ENCODE assay signal across 29 mouse cellular contexts in genomic region chr7:99995186-99995585, GRCm38 (mm10). TPM values are rescaled to one million over a fixed set of nuclear protein-coding genes. Genes with fewer than 3 reads are reported as not detected.
DNase-seq lines count a peak whose midpoint lies in the region; ATAC-seq and TF ChIP-seq lines count a peak whose summit lies in the region.
"Had no signal": no experiment of that assay in that cellular context is flagged by ENCODE, and none has a peak within 500 bp of the region (broad histone marks: within the 10 kb centered on the region; RNA-seq: fewer than 3 reads in every experiment).

No protein-coding gene starts in this region.

- 64% methylated on average over 7 of the region's 7 CpGs for WGBS in midbrain, postnatal 0 days

- peak in 1 of 2 experiments; percentile 52; a peak in 2 of 4 replicates for TF ChIP-seq EP300 in MEL (IDR thresholded peaks at IDR 0.05; ENCODE audit: low read depth in 1 of 2, low read length in 2 of 2)

- no peaks in the 10 kb centered on the region; the same call in 1 of the 2 replicates for H3K79me2 ChIP-seq in MEL (ENCODE audit: control insufficient read depth, insufficient read depth, low read length, poor library complexity)

- 0 out of 2 replicates have a peak, but pooled peaks have one; percentile 22 for ATAC-seq in common myeloid progenitor, adult 5-6 weeks (replicated peaks; ENCODE audit: low read depth, poor library complexity, severe bottlenecking)
- ATAC-seq in midbrain, postnatal 0 days (ENCODE audit: low FRiP score), result no peak
- ATAC-seq: activated CD4-positive, CD25-positive, alpha-beta regulatory T cell, adult 4 months; CD4-positive, CD25-positive, alpha-beta regulatory T cell, adult 4 months; Patski had no signal

- H3K4me2 ChIP-seq in midbrain, postnatal 0 days (ENCODE audit: low read depth, low read length, poor library complexity, severe bottlenecking), result no peak overlapping the region

- no peaks in the 10 kb centered on the region for H3K9me3 ChIP-seq in MEL (replicated peaks; ENCODE audit: insufficient read depth, low read length)
- H3K9me3 ChIP-seq in midbrain, postnatal 0 days (ENCODE audit: low read length), result no peaks in the 10 kb centered on the region
- H3K9me3 ChIP-seq: G1E had no signal

- no peak for TF ChIP-seq POLR2A in MEL (IDR thresholded peaks at IDR 0.05; ENCODE audit: control insufficient read depth in 1 of 2, insufficient read depth in 1 of 2, low read depth in 1 of 2, low read length in 2 of 2, poor library complexity in 1 of 2)

- peaks cover 0 to 26% of the 10 kb centered on the region in 2 experiments; a peak in 2 of 4 replicates for H3K36me3 ChIP-seq in MEL (ENCODE audit: control insufficient read depth in 1 of 2, insufficient read depth in 2 of 2, low read length in 2 of 2)
- H3K36me3 ChIP-seq in midbrain, postnatal 0 days (ENCODE audit: insufficient read depth, low read length), result no peaks in the 10 kb centered on the region
- H3K36me3 ChIP-seq: G1E had no signal

- TF ChIP-seq RAD21 in MEL (IDR thresholded peaks at IDR 0.05; ENCODE audit: low read depth, low read length), result no peak

- H3K4me3 ChIP-seq in MEL (ENCODE audit: control insufficient read depth in 1 of 2, insufficient read depth in 1 of 2, low read depth in 2 of 2, low read length in 2 of 2), result no peak overlapping the region
- H3K4me3 ChIP-seq in midbrain, postnatal 0 days (ENCODE audit: low read depth, low read length), result no peak overlapping the region

- H3K4me1 ChIP-seq in MEL (ENCODE audit: control insufficient read depth in 1 of 2, insufficient read depth in 2 of 2, low read length in 2 of 2), result peaks cover 5 to 42% of the 10 kb centered on the region in 2 experiments
- no peaks in the 10 kb centered on the region for H3K4me1 ChIP-seq in midbrain, postnatal 0 days (ENCODE audit: insufficient read depth, low read length)

- no peak overlapping the region for H3K27ac ChIP-seq in MEL (ENCODE audit: control insufficient read depth, low read depth, low read length)
- no peak overlapping the region for H3K27ac ChIP-seq in midbrain, postnatal 0 days (ENCODE audit: low read depth, low read length)

- no peaks in the 10 kb centered on the region for H3K27me3 ChIP-seq in MEL (ENCODE audit: control insufficient read depth in 1 of 2, insufficient read depth in 2 of 2, low read length in 2 of 2)
- no peaks in the 10 kb centered on the region for H3K27me3 ChIP-seq in midbrain, postnatal 0 days (ENCODE audit: insufficient read depth, low read length)
- H3K27me3 ChIP-seq: CH12.LX had no signal

- peak; percentile 85 for DNase-seq in 416B (ENCODE audit: low read depth)
- peak; percentile 77 for DNase-seq in MEL (ENCODE audit: low read depth, low spot score)
- DNase-seq in MEL-GATA-1-ER (ENCODE audit: extremely low read depth, low read depth), result peak; percentile 63
- no peak for DNase-seq in thymus, postnatal 25 days
- DNase-seq in embryo, embryonic 11 days, result no peak
- no peak for DNase-seq in midbrain, postnatal 0 days (ENCODE audit: low spot score)
- no peak for DNase-seq in adrenal gland, adult (ENCODE audit: inconsistent age in 2 of 2, low spot score in 1 of 2)
- DNase-seq: adrenal gland, adult 2 months; adrenal gland, adult 8-10 months; adrenal gland, postnatal 10 days; adrenal gland, postnatal 14 days; adrenal gland, postnatal 25 days; adrenal gland, postnatal 36 days; B cell, adult 2 months; cerebellum, adult 11 months; cerebellum, adult 11-12 months; cerebellum, adult 18-20 months; cerebellum, adult 2 months; cerebellum, adult 8-10 months; cerebellum, adult 9-10 months had no signal

- no peak overlapping the region for H3K9ac ChIP-seq in MEL (ENCODE audit: control insufficient read depth, low read depth, low read length, poor library complexity, severe bottlenecking)
- H3K9ac ChIP-seq in midbrain, postnatal 0 days (replicated peaks; ENCODE audit: low read length, poor library complexity, severe bottlenecking), result no peak overlapping the region

- TF ChIP-seq CTCF in MEL (IDR thresholded peaks at IDR 0.05 in 2 of 3, conservative IDR thresholded peaks at IDR 0.05 in 1 of 3; ENCODE audit: control insufficient read depth in 1 of 3, insufficient read depth in 1 of 3, low read depth in 2 of 3, low read length in 3 of 3, poor library complexity in 1 of 3, severe bottlenecking in 1 of 3), result no peak
- TF ChIP-seq CTCF in midbrain, postnatal 0 days (IDR thresholded peaks at IDR 0.05), result no peak

TF ChIP-seq in MEL, 35 proteins besides CTCF, POLR2A, EP300 and RAD21:
- no peak for TF ChIP-seq MEF2A (IDR thresholded peaks at IDR 0.05; ENCODE audit: extremely low read depth, insufficient replicate concordance, low read depth, low read length, poor library complexity, severe bottlenecking)
- no peak for TF ChIP-seq KAT2A (conservative IDR thresholded peaks at IDR 0.05; ENCODE audit: low read depth, low read length)
- no peak for TF ChIP-seq ZC3H11A (IDR thresholded peaks at IDR 0.05; ENCODE audit: low read depth, low read length)
- TF ChIP-seq CHD2 (IDR thresholded peaks at IDR 0.05; ENCODE audit: low read length), result no peak
- TF ChIP-seq POLR2AphosphoS5 (IDR thresholded peaks at IDR 0.05; ENCODE audit: borderline replicate concordance, low read depth, low read length), result no peak
- TF ChIP-seq HCFC1 (IDR thresholded peaks at IDR 0.05; ENCODE audit: low read depth, low read length), result no peak
- TF ChIP-seq BHLHE40 (IDR thresholded peaks at IDR 0.05; ENCODE audit: borderline replicate concordance, low read depth, low read length), result no peak
- no peak for TF ChIP-seq ZNF384 (IDR thresholded peaks at IDR 0.05; ENCODE audit: low read depth, low read length)
- TF ChIP-seq MAFK (IDR thresholded peaks at IDR 0.05; ENCODE audit: borderline replicate concordance, low read depth, low read length), result no peak
- TF ChIP-seq SMC3 (IDR thresholded peaks at IDR 0.05; ENCODE audit: low read depth, low read length), result no peak
- no peak for TF ChIP-seq MAX (IDR thresholded peaks at IDR 0.05; ENCODE audit: low read length)
- no peak for TF ChIP-seq POLR2AphosphoS2 (IDR thresholded peaks at IDR 0.05; ENCODE audit: low read length)
- peak; percentile 50 for TF ChIP-seq TAL1 (IDR thresholded peaks at IDR 0.05; ENCODE audit: low read length)
- peak; percentile 49; the same call in 1 of the 2 replicates for TF ChIP-seq NRF1 (IDR thresholded peaks at IDR 0.05; ENCODE audit: insufficient read depth, low read depth, low read length, poor library complexity, severe bottlenecking)
- no peak for TF ChIP-seq E2F4 (IDR thresholded peaks at IDR 0.05; ENCODE audit: borderline replicate concordance, low read depth, low read length)
- 0 out of 2 replicates have a peak, but pooled peaks have one; percentile 35 for TF ChIP-seq ELF1 (IDR thresholded peaks at IDR 0.05; ENCODE audit: low read depth, low read length)
- TF ChIP-seq RCOR1 (IDR thresholded peaks at IDR 0.05; ENCODE audit: low read depth, low read length), result peak; percentile 30; the same call in 1 of the 2 replicates
- no peak for TF ChIP-seq TBP (IDR thresholded peaks at IDR 0.05; ENCODE audit: low read depth, low read length)
- peak; percentile 70 for TF ChIP-seq GATA1 (IDR thresholded peaks at IDR 0.05; ENCODE audit: low read depth, low read length)
- TF ChIP-seq MAZ (IDR thresholded peaks at IDR 0.05; ENCODE audit: low read depth, low read length), result no peak
- TF ChIP-seq MYB (IDR thresholded peaks at IDR 0.05; ENCODE audit: low read depth, low read length), result no peak
- no peak for TF ChIP-seq NELFE (IDR thresholded peaks at IDR 0.05; ENCODE audit: low read depth, low read length)
- no peak for TF ChIP-seq JUND (IDR thresholded peaks at IDR 0.05; ENCODE audit: low read depth, low read length)
- no peak for TF ChIP-seq ZMIZ1 (IDR thresholded peaks at IDR 0.05; ENCODE audit: low read depth, low read length)
- TF ChIP-seq MXI1 (IDR thresholded peaks at IDR 0.05; ENCODE audit: low read depth, low read length), result 0 out of 2 replicates have a peak, but pooled peaks have one; percentile 32
- no peak for TF ChIP-seq CHD1 (IDR thresholded peaks at IDR 0.05; ENCODE audit: low read depth, low read length)
- TF ChIP-seq TCF12 (IDR thresholded peaks at IDR 0.05; ENCODE audit: low read depth, low read length), result 0 out of 2 replicates have a peak, but pooled peaks have one; percentile 13
- no peak for TF ChIP-seq ETS1 (IDR thresholded peaks at IDR 0.05; ENCODE audit: low read depth, low read length)
- TF ChIP-seq MYC (IDR thresholded peaks at IDR 0.05; ENCODE audit: low read depth, low read length), result no peak
- TF ChIP-seq SIN3A (IDR thresholded peaks at IDR 0.05; ENCODE audit: low read length), result peak; percentile 36; the same call in 1 of the 2 replicates
- no peak for TF ChIP-seq USF2 (IDR thresholded peaks at IDR 0.05; ENCODE audit: borderline replicate concordance in 1 of 2, insufficient read depth in 1 of 2, low read depth in 1 of 2, low read length in 2 of 2)
- TF ChIP-seq UBTF (IDR thresholded peaks at IDR 0.05; ENCODE audit: borderline replicate concordance, insufficient read depth, low read depth, low read length), result no peak
- no peak for TF ChIP-seq GABPA (IDR thresholded peaks at IDR 0.05; ENCODE audit: low read depth, low read length)
- TF ChIP-seq USF1 (IDR thresholded peaks at IDR 0.05; ENCODE audit: low read depth, low read length), result no peak
- no peak for TF ChIP-seq ZKSCAN1 (IDR thresholded peaks at IDR 0.05; ENCODE audit: low read depth, low read length)

RNA-seq across cellular contexts. Expression of gene Chrdl2, which starts 10.8 kb away (rescaled TPM):
- total RNA-seq in MEL (2012; rRNA removed), result not detected in 2 replicates
- polyA plus RNA-seq in MEL (2012; ENCODE audit: insufficient read depth in 1 of 2, insufficient read length in 2 of 2, low read depth in 1 of 2, low replicate concordance in 2 of 2, missing spikeins in 1 of 2), result under 1 TPM in 1 of 2 experiments, not detected in 1; 0.08 TPM
- not detected in 2 replicates for total RNA-seq in common myeloid progenitor, adult 5-6 weeks (2017)
- 1.7 TPM in 1 of 2 replicates, not detected in the other for total RNA-seq in midbrain, postnatal 0 days (2014; rRNA removed)
- 0.21 and 0.23 TPM in 2 replicates for polyA plus RNA-seq in midbrain, postnatal 0 days (2015; fragmentation: Nextera tagmentation; extraction: Ambion mirVana)
- total RNA-seq: adrenal gland, adult 18-20 months; adrenal gland, adult 2 months; adrenal gland, adult 8-10 months; adrenal gland, postnatal 10 days; adrenal gland, postnatal 14 days; adrenal gland, postnatal 25 days; adrenal gland, postnatal 36 days; adrenal gland, postnatal 4 days; CH12.LX had no signal
- polyA plus RNA-seq: activated CD4-positive, CD25-positive, alpha-beta regulatory T cell, adult 4 months; adrenal gland, adult 2 months; C2C12; CD4-positive, CD25-positive, alpha-beta regulatory T cell, adult 4 months; G1E had no signal

RNA-seq across cellular contexts. Expression of gene Rnf169, which starts 14.9 kb away (rescaled TPM):
- 5.9 and 6.2 TPM in 2 replicates for total RNA-seq in MEL (2012; rRNA removed)
- polyA plus RNA-seq in MEL (2012; ENCODE audit: insufficient read depth in 1 of 2, insufficient read length in 2 of 2, low read depth in 1 of 2, low replicate concordance in 2 of 2, missing spikeins in 1 of 2), result 1 to 10 TPM in 1 of 2 experiments, not detected in 1; 7.2 TPM
- 20.6 and 24.7 TPM in 2 replicates for total RNA-seq in common myeloid progenitor, adult 5-6 weeks (2017)
- total RNA-seq in midbrain, postnatal 0 days (2014; rRNA removed), result 17.1 and 18.8 TPM in 2 replicates
- 3.1 and 3.6 TPM in 2 replicates for polyA plus RNA-seq in midbrain, postnatal 0 days (2015; fragmentation: Nextera tagmentation; extraction: Ambion mirVana)

Comparison
In these comparisons a context has a peak if more than half of its experiments do, and no peak if none do; other contexts are left out.
1. DNase-seq: peak in 416B (single experiment), MEL (single experiment) and MEL-GATA-1-ER (single experiment); none in thymus, postnatal 25 days (single experiment), embryo, embryonic 11 days (single experiment), midbrain, postnatal 0 days (single experiment) and adrenal gland, adult (0 of 2).